Comparison of ENCODE assay signal across 7 mouse cellular contexts in the genomic region with DNA sequence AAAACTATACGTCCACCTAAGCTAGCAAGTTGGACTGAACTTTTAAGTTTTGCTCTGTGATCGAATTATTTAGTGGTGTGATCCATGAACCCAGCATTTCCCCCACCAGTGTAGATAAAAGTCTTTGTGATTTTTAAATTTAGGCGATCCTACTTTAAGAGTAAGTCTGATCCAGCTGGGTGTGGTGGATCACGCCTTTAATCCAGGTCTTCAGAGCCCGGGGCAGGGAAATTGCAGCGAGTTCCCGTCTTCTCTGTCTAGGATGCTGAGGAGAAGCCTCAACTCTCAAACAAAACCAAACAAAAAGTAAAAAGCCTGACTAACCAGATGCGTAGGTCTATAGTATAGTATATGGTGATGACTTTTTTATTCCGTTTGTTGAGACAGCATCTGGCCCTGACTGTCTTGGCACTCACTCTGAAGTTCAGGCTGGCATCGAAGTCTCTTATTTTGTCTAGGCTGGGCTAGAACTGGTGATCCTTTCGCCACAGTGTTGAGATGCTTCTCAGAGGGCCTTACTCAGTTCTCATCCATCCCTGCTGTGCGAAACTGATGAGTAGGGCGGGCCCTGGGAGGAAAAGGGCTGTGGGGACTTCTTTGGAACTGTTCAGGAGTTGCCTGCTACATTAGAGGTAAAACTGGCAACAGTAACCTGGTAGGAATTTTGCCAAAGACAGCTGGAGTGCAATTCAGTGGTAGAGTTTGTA. TPM values are rescaled to one million over a fixed set of nuclear protein-coding genes. Genes with fewer than 3 reads are reported as not detected.
A peak's percentile ranks its signal among the peaks of the same experiment; 100 is the strongest.
DNase-seq lines count a peak whose midpoint lies in the region; ATAC-seq lines count a peak whose summit lies in the region.

No protein-coding gene starts in this region.

- H3K36me3 ChIP-seq in neural tube, embryonic 11.5 days (ENCODE audit: control insufficient read depth, insufficient read depth, low read length), result no peaks in the 10 kb centered on the region
- H3K36me3 ChIP-seq in forebrain, embryonic 15.5 days, result no peaks in the 10 kb centered on the region
- H3K36me3 ChIP-seq in limb, embryonic 13.5 days, result no peaks in the 10 kb centered on the region
- H3K36me3 ChIP-seq in stomach, embryonic 15.5 days, result no peaks in the 10 kb centered on the region

- no peak overlapping the region for H3K9ac ChIP-seq in neural tube, embryonic 11.5 days (ENCODE audit: low read length)
- H3K9ac ChIP-seq in forebrain, embryonic 15.5 days (replicated peaks), result peak overlapping the region; percentile 76
- H3K9ac ChIP-seq in limb, embryonic 13.5 days, result peak overlapping the region; percentile 82
- H3K9ac ChIP-seq in stomach, embryonic 15.5 days, result peak overlapping the region; percentile 74; the same call in 1 of the 2 replicates

- H3K27me3 ChIP-seq in neural tube, embryonic 11.5 days (ENCODE audit: control insufficient read depth, insufficient read depth, low read length), result peaks cover 4% of the 10 kb centered on the region; the same call in 1 of the 2 replicates
- H3K27me3 ChIP-seq in forebrain, embryonic 15.5 days, result no peaks in the 10 kb centered on the region; the same call in 1 of the 2 replicates
- H3K27me3 ChIP-seq in limb, embryonic 13.5 days, result peaks cover 13% of the 10 kb centered on the region; the same call in 1 of the 2 replicates
- no peaks in the 10 kb centered on the region for H3K27me3 ChIP-seq in stomach, embryonic 15.5 days (replicated peaks)

- peak overlapping the region; percentile 61 for H3K4me3 ChIP-seq in neural tube, embryonic 11.5 days (ENCODE audit: low read depth, low read length)
- peak overlapping the region; percentile 84 for H3K4me3 ChIP-seq in forebrain, embryonic 15.5 days
- peak overlapping the region; percentile 71 for H3K4me3 ChIP-seq in limb, embryonic 13.5 days
- peak overlapping the region; percentile 76 for H3K4me3 ChIP-seq in stomach, embryonic 15.5 days (replicated peaks)

- ATAC-seq in neural tube, embryonic 11.5 days (ENCODE audit: insufficient read depth, low FRiP score, low TSS enrichment), result peak; percentile 8; the same call in 1 of the 2 replicates
- ATAC-seq in forebrain, embryonic 15.5 days (replicated peaks), result no peak; the same call in 1 of the 2 replicates
- no peak for ATAC-seq in limb, embryonic 13.5 days (ENCODE audit: low FRiP score, low read depth)
- no peak for ATAC-seq in stomach, embryonic 15.5 days (ENCODE audit: insufficient read depth, low FRiP score, low read depth)

- DNase-seq in neural tube, embryonic 11.5 days (ENCODE audit: low spot score), result no peak
- no peak for DNase-seq in neural tube, embryonic 10.5 days (ENCODE audit: extremely low spot score, low spot score)
- DNase-seq in right cerebral cortex, postnatal 10 days (ENCODE audit: low spot score in 2 of 2), result no peak
- DNase-seq in kidney, postnatal 14 days, result no peak

- H3K9me3 ChIP-seq in neural tube, embryonic 11.5 days (ENCODE audit: control insufficient read depth, low read length), result no peaks in the 10 kb centered on the region
- no peaks in the 10 kb centered on the region for H3K9me3 ChIP-seq in forebrain, embryonic 15.5 days
- no peaks in the 10 kb centered on the region for H3K9me3 ChIP-seq in limb, embryonic 13.5 days
- H3K9me3 ChIP-seq in stomach, embryonic 15.5 days, result no peaks in the 10 kb centered on the region

- H3K4me2 ChIP-seq in neural tube, embryonic 11.5 days (ENCODE audit: low read depth), result peak overlapping the region; percentile 97
- peak overlapping the region; percentile 98 for H3K4me2 ChIP-seq in forebrain, embryonic 15.5 days (replicated peaks)
- H3K4me2 ChIP-seq in limb, embryonic 13.5 days (replicated peaks), result peak overlapping the region; percentile 76
- H3K4me2 ChIP-seq in stomach, embryonic 15.5 days, result peak overlapping the region; percentile 94

- H3K4me1 ChIP-seq in neural tube, embryonic 11.5 days (ENCODE audit: control insufficient read depth, insufficient read depth, low read length), result peaks cover 3% of the 10 kb centered on the region; the same call in 1 of the 2 replicates
- H3K4me1 ChIP-seq in forebrain, embryonic 15.5 days, result peaks cover 6% of the 10 kb centered on the region; the same call in 1 of the 2 replicates
- peaks cover 9% of the 10 kb centered on the region; the same call in 1 of the 2 replicates for H3K4me1 ChIP-seq in limb, embryonic 13.5 days
- 0 out of 2 replicates have a peak, but pooled peaks cover 2% of the 10 kb centered on the region for H3K4me1 ChIP-seq in stomach, embryonic 15.5 days

- no peak overlapping the region for H3K27ac ChIP-seq in neural tube, embryonic 11.5 days (ENCODE audit: low read depth, low read length)
- no peak overlapping the region for H3K27ac ChIP-seq in forebrain, embryonic 15.5 days (replicated peaks)
- no peak overlapping the region for H3K27ac ChIP-seq in limb, embryonic 13.5 days
- peak overlapping the region; percentile 75 for H3K27ac ChIP-seq in stomach, embryonic 15.5 days

- 31% methylated on average over 13 of the region's 13 CpGs for WGBS in neural tube, embryonic 11.5 days
- WGBS in forebrain, embryonic 15.5 days, result 30% methylated on average over 13 of the region's 13 CpGs
- 31% methylated on average over 13 of the region's 13 CpGs for WGBS in limb, embryonic 13.5 days
- 28% methylated on average over 13 of the region's 13 CpGs for WGBS in stomach, embryonic 15.5 days

RNA-seq across cellular contexts. Expression of gene Mboat1, which starts 0.8 kb away (rescaled TPM):
- polyA plus RNA-seq in neural tube, embryonic 11.5 days (2014; fragmentation: Nextera tagmentation; extraction: Ambion mirVana), result 4.1 and 4.8 TPM in 2 replicates
- polyA plus RNA-seq in forebrain, embryonic 15.5 days (2015; fragmentation: Nextera tagmentation; extraction: Ambion mirVana), result 2.2 and 2.9 TPM in 2 replicates
- polyA plus RNA-seq in limb, embryonic 13.5 days (2015; fragmentation: Nextera tagmentation; extraction: Ambion mirVana), result 8.2 and 8.5 TPM in 2 replicates
- 50.0 and 54.3 TPM in 2 replicates for polyA plus RNA-seq in stomach, embryonic 15.5 days (2015; fragmentation: Nextera tagmentation; extraction: Ambion mirVana)
